Mouse (Mus musculus) ES-E14 (cell line): ENCODE results near the gene Psmd11.

ENCODE experiments used
- CHD2 ChIP-seq: IDR thresholded peaks from 2 replicates; pipeline ENCODE4 v1.6.1; 2014; ENCODE audit warnings: mild to moderate bottlenecking, low read depth, low read length, inconsistent platforms
- HCFC1 ChIP-seq: IDR thresholded peaks from 2 replicates; pipeline ENCODE4 v1.6.1; 2012; ENCODE audit warnings: low read length, inconsistent platforms, borderline replicate concordance; ENCODE audit not compliant: insufficient read depth
- ZC3H11A ChIP-seq: IDR thresholded peaks from 2 replicates; pipeline ENCODE4 v1.6.1; 2012; ENCODE audit warnings: low read depth, mild to moderate bottlenecking, inconsistent platforms, low read length, borderline replicate concordance
- ZNF384 ChIP-seq: IDR thresholded peaks from 2 replicates; pipeline ENCODE4 v1.6.1; 2012; ENCODE audit warnings: low read depth, low read length, inconsistent platforms

GRCm38 (mm10) chr11:80417085-80417484, 11.3 kb upstream of the Psmd11 start:
- TF ChIP-seq HCFC1 (no peak), ZC3H11A (no peak), CHD2 (no peak), ZNF384 (no peak)
